Mouse (Mus musculus): ENCODE measurements at regions not wholly inside any gene's neighbourhood (a gene's known extent, or its start where the extent isn't known, plus 50 kb on each side); places are given as distances from the start of the nearest gene placed in this dataset.

DNA sequence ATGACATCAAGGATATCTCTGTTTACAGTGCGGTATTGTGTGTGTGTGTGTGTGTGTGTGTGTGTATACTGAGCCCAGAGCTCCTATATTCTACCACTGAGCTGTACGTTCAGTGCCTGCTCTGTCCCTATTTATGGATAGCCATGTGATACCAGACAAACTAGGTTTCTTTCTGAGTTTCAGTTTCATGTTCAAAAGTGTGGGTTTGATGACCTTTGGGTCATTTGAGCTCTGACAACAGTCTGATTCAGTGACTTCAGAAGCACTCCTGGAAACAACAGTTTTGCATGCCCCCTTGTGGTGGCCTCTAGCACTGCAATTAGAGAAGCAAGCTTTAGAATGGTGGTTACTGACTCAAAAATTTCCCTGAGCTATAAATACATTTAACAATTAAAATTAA is 50.9 kb upstream of the Tent2 start:
- no peaks in the 10 kb centered on the region for H3K27me3 ChIP-seq (replicated peaks)
- no peak overlapping the region for H3K27ac ChIP-seq (ENCODE audit: insufficient read depth, low read depth)
- H3K79me2 ChIP-seq (replicated peaks; ENCODE audit: control insufficient read depth, extremely low read depth, insufficient read depth, poor library complexity, severe bottlenecking), result no peaks in the 10 kb centered on the region
- no peak overlapping the region for H3K4me3 ChIP-seq (replicated peaks in 1 of 3; ENCODE audit: low read depth in 2 of 3, low read length in 2 of 3, poor library complexity in 1 of 3)
- dilution Hi-C loops (cut with MboI; ENCODE audit: extremely low pct_ligation_motif_present, extremely low pct_unique_long_range_greater_than_20kb, low sequenced_read_pairs), result no loop called here
- H3K4me1 ChIP-seq (ENCODE audit: control insufficient read depth in 1 of 2, insufficient read depth in 2 of 2), result peaks cover 4 to 12% of the 10 kb centered on the region in 2 experiments
- in situ Hi-C loops (cut with MboI; ENCODE audit: low pct_ligation_motif_present, low pct_unique_long_range_greater_than_20kb, low sequenced_read_pairs), result loop anchor here (25.0 kb wide), 1 partner anchor 231 kb away; no protein-coding TSS in a partner anchor
- peak; percentile 90 for DNase-seq (ENCODE audit: extremely low read depth)
- H3K36me3 ChIP-seq (replicated peaks in 1 of 2; ENCODE audit: control insufficient read depth in 1 of 2, insufficient read depth in 1 of 2, low read length in 1 of 2), result no peaks in the 10 kb centered on the region
- H3K9me3 ChIP-seq (replicated peaks; ENCODE audit: low read length), result no peaks in the 10 kb centered on the region
- TF ChIP-seq SMC3 (IDR thresholded peaks at IDR 0.05; ENCODE audit: low read depth, low read length), result peak; percentile 96
- peak; percentile 68; the same call in 1 of the 2 replicates for TF ChIP-seq MYC (IDR thresholded peaks at IDR 0.05; ENCODE audit: low read depth, low read length)
- 0 out of 2 replicates have a peak, but pooled peaks have one; percentile 13 for TF ChIP-seq HCFC1 (IDR thresholded peaks at IDR 0.05; ENCODE audit: low read depth, low read length)
- 0 out of 2 replicates have a peak, but pooled peaks have one; percentile 55 for TF ChIP-seq MAX (IDR thresholded peaks at IDR 0.05; ENCODE audit: low read length)
- TF ChIP-seq PAX5 (IDR thresholded peaks at IDR 0.05; ENCODE audit: low read length), result no peak
- TF ChIP-seq GABPA (IDR thresholded peaks at IDR 0.05; ENCODE audit: insufficient replicate concordance, low read depth, low read length), result no peak
- TF ChIP-seq POLR2A (IDR thresholded peaks at IDR 0.05; ENCODE audit: low read depth, low read length), result no peak
- no peak for TF ChIP-seq E2F4 (IDR thresholded peaks at IDR 0.05; ENCODE audit: insufficient replicate concordance, low read depth, low read length)
- peak; percentile 36; the same call in 1 of the 2 replicates for TF ChIP-seq ZNF384 (IDR thresholded peaks at IDR 0.05; ENCODE audit: low read depth, low read length)
- TF ChIP-seq RAD21 (IDR thresholded peaks at IDR 0.05; ENCODE audit: low read depth, low read length), result peak; percentile 97
- TF ChIP-seq JUN (IDR thresholded peaks at IDR 0.05; ENCODE audit: insufficient read depth, low read depth, low read length), result peak; percentile 37; the same call in 1 of the 2 replicates
- no peak for TF ChIP-seq TBP (conservative IDR thresholded peaks at IDR 0.05; ENCODE audit: low read depth, low read length)
- TF ChIP-seq CHD2 (IDR thresholded peaks at IDR 0.05; ENCODE audit: low read length), result 0 out of 2 replicates have a peak, but pooled peaks have one; percentile 25
- no peak for TF ChIP-seq KAT2A (IDR thresholded peaks at IDR 0.05; ENCODE audit: insufficient replicate concordance, low read length)
- TF ChIP-seq NELFE (IDR thresholded peaks at IDR 0.05; ENCODE audit: low read depth, low read length), result no peak
- TF ChIP-seq UBTF (IDR thresholded peaks at IDR 0.05; ENCODE audit: low read depth, low read length), result no peak
- no peak for TF ChIP-seq TCF12 (IDR thresholded peaks at IDR 0.05; ENCODE audit: low read depth, low read length)
- no peak for TF ChIP-seq MAZ (IDR thresholded peaks at IDR 0.05; ENCODE audit: low read depth, low read length)
- peak; percentile 55; the same call in 1 of the 2 replicates for TF ChIP-seq RCOR1 (conservative IDR thresholded peaks at IDR 0.05; ENCODE audit: low read depth, low read length)
- TF ChIP-seq ZC3H11A (IDR thresholded peaks at IDR 0.05; ENCODE audit: low read depth, low read length), result peak; percentile 91
- TF ChIP-seq EP300 (IDR thresholded peaks at IDR 0.05; ENCODE audit: low read length), result peak; percentile 78
- TF ChIP-seq CHD1 (IDR thresholded peaks at IDR 0.05; ENCODE audit: low read depth, low read length), result no peak
- no peak for TF ChIP-seq ELF1 (IDR thresholded peaks at IDR 0.05; ENCODE audit: low read depth, low read length)
- TF ChIP-seq MEF2A (IDR thresholded peaks at IDR 0.05; ENCODE audit: borderline replicate concordance, low read depth, low read length), result peak; percentile 88
- no peak for TF ChIP-seq MAFK (IDR thresholded peaks at IDR 0.05; ENCODE audit: insufficient replicate concordance, low read length)
- peak; percentile 79 to 91 for TF ChIP-seq CTCF (conservative IDR thresholded peaks at IDR 0.05 in 1 of 2, IDR thresholded peaks at IDR 0.05 in 1 of 2; ENCODE audit: low read depth in 2 of 2, low read length in 2 of 2)
- no peak for TF ChIP-seq NRF1 (IDR thresholded peaks at IDR 0.05; ENCODE audit: low read depth, low read length)
- TF ChIP-seq SIN3A (IDR thresholded peaks at IDR 0.05; ENCODE audit: low read length), result peak; percentile 46; the same call in 1 of the 2 replicates
- peak; percentile 84 for TF ChIP-seq IRF4 (IDR thresholded peaks at IDR 0.05; ENCODE audit: low read depth, low read length)
- TF ChIP-seq JUND (conservative IDR thresholded peaks at IDR 0.05; ENCODE audit: low read depth, low read length), result peak; percentile 56; the same call in 1 of the 2 replicates
- peak; percentile 38; the same call in 1 of the 2 replicates for TF ChIP-seq ETS1 (conservative IDR thresholded peaks at IDR 0.05; ENCODE audit: low read depth, low read length)
- no peak for TF ChIP-seq USF1 (IDR thresholded peaks at IDR 0.05; ENCODE audit: low read depth, low read length)
- no peak for TF ChIP-seq POLR2AphosphoS2 (IDR thresholded peaks at IDR 0.05; ENCODE audit: low read depth, low read length)
- TF ChIP-seq ZKSCAN1 (IDR thresholded peaks at IDR 0.05; ENCODE audit: borderline replicate concordance, low read depth, low read length), result no peak
- TF ChIP-seq BHLHE40 (IDR thresholded peaks at IDR 0.05; ENCODE audit: low read depth, low read length), result peak; percentile 37; the same call in 1 of the 2 replicates
- TF ChIP-seq MXI1 (IDR thresholded peaks at IDR 0.05; ENCODE audit: low read depth, low read length), result no peak; the same call in 1 of the 2 replicates
- TF ChIP-seq USF2 (conservative IDR thresholded peaks at IDR 0.05; ENCODE audit: low read depth, low read length), result no peak
- TF ChIP-seq ZMIZ1 (IDR thresholded peaks at IDR 0.05; ENCODE audit: low read depth, low read length), result no peak
- peak overlapping the region; percentile 42; the same call in 1 of the 2 replicates for H3K4me2 ChIP-seq (ENCODE audit: insufficient read depth, low read depth, poor library complexity, severe bottlenecking)
- H3K9ac ChIP-seq (ENCODE audit: insufficient read depth, low read depth), result no peak overlapping the region
